Mouse (Mus musculus): ENCODE measurements around the gene Gm1979.
"Not testable (repeated sequence)": the region's sequence is repeated elsewhere in the genome, so short reads cannot be mapped to it uniquely, and the experiment has no call there.

DNA sequence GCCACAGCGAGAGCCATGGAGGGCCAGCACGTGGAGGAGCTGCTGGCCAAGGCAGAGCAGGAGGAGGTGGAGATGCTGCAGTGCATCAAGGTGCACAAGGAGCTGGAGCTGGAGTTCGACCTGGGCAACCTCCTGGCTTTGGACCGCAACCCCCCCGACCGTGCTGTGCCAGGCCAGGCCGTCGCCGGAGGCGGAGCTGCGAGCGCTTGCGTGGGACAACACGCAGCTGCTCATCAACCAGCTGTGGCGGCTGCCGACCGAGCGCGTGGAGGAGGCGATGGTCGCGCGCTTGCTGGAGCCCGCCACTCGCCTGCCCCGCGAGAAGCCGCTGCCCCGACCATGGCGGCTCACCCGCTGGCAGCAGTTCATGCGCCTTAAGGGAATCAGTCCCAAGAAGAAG, 48.0 kb downstream of the Gm1979 start:
- not testable (repeated sequence) for TF ChIP-seq POLR2A (IDR thresholded peaks at IDR 0.05; ENCODE audit: borderline replicate concordance, extremely low read depth, low read depth, low read length); CTCF (IDR thresholded peaks at IDR 0.05; ENCODE audit: insufficient read depth, low read length)
